Mouse (Mus musculus): ENCODE measurements at regions not wholly inside any gene's neighbourhood (a gene's known extent, or its start where the extent isn't known, plus 50 kb on each side); places are given as distances from the start of the nearest gene placed in this dataset.

- no peak for DNase-seq
These were observed 151.8 kb downstream of the Kdr start for GRCm38 (mm10) chr5:75826283-75827098.

- no peak for DNase-seq
These were observed 152.7 kb downstream of the Kdr start for GRCm38 (mm10) chr5:75825576-75825975.

- DNase-seq = no peak
These were observed 153.6 kb downstream of the Kdr start for GRCm38 (mm10) chr5:75824660-75825059.

- no peak for DNase-seq
These were observed 154.6 kb downstream of the Kdr start for GRCm38 (mm10) chr5:75823646-75824045.

GRCm38 (mm10) chr5:75817396-75817795 is 160.9 kb downstream of the Kdr start:
- no peak for DNase-seq

- no peak for DNase-seq
These were observed 163.8 kb downstream of the Kdr start for GRCm38 (mm10) chr5:75814393-75814984.

GRCm38 (mm10) chr5:75812686-75813085 is 165.6 kb downstream of the Kdr start:
- DNase-seq = no peak

GRCm38 (mm10) chr5:75808551-75809332 is 169.5 kb downstream of the Kdr start:
- DNase-seq = no peak

GRCm38 (mm10) chr5:75805011-75805410 is 173.2 kb downstream of the Kdr start:
- DNase-seq = no peak

GRCm38 (mm10) chr5:75804340-75804739 is 173.9 kb downstream of the Kdr start:
- DNase-seq = no peak

GRCm38 (mm10) chr5:75803012-75803411 is 175.2 kb downstream of the Kdr start:
- no peak for DNase-seq

- DNase-seq = peak; percentile 2
These were observed 177.9 kb downstream of the Kdr start for GRCm38 (mm10) chr5:75800040-75800989.

- DNase-seq = no peak
These were observed 178.6 kb downstream of the Kdr start for GRCm38 (mm10) chr5:75799627-75800026.

GRCm38 (mm10) chr5:75793184-75793583 is 185.1 kb downstream of the Kdr start:
- DNase-seq = no peak

- no peak for DNase-seq
These were observed 186.5 kb downstream of the Kdr start for GRCm38 (mm10) chr5:75791738-75792137.

- no peak for DNase-seq
These were observed 190.2 kb downstream of the Kdr start for GRCm38 (mm10) chr5:75788087-75788486.

GRCm38 (mm10) chr5:75786196-75786595 is 192.1 kb downstream of the Kdr start:
- no peak for DNase-seq

- DNase-seq = no peak
These were observed 193.2 kb downstream of the Kdr start for GRCm38 (mm10) chr5:75784998-75785593.

GRCm38 (mm10) chr5:75770592-75770991 is 195.9 kb downstream of the Kit start:
- no peak for DNase-seq

GRCm38 (mm10) chr5:75767213-75767612 is 192.5 kb downstream of the Kit start:
- DNase-seq = no peak

GRCm38 (mm10) chr5:75762374-75762773 is 187.7 kb downstream of the Kit start:
- no peak for DNase-seq

All from cerebellum, adult 9-10 months (tissue).